Mouse (Mus musculus) G1E (cell line): ENCODE measurements around the gene Gtsf1. TPM values are rescaled to one million over a fixed set of nuclear protein-coding genes. Genes with fewer than 3 reads are reported as not detected.

ENCODE experiments used
- ATAC-seq: 2 replicates; pipeline ENCODE4 v1.8.0; 2016; ENCODE audit warnings: mild to moderate bottlenecking; ENCODE audit not compliant: insufficient number of reproducible peaks, poor library complexity, low FRiP score, severe bottlenecking; ENCODE audit errors: extremely low read depth
- DNase-seq: peaks from one replicate; pipeline ENCODE4 v3.0.0; 2012; ENCODE audit warnings: low spot score
- H3K27me3 ChIP-seq: 2 replicates; pipeline ENCODE4 v1.6.1; 2012; ENCODE audit warnings: mild to moderate bottlenecking, low read length, inconsistent platforms; ENCODE audit not compliant: insufficient read depth
- H3K36me3 ChIP-seq: replicated peaks from 2 replicates; pipeline ENCODE3; 2012; ENCODE audit warnings: mild to moderate bottlenecking, inconsistent platforms
- H3K4me1 ChIP-seq: 2 replicates; pipeline ENCODE4 v1.6.1; 2012; ENCODE audit warnings: low read depth, low read length, inconsistent platforms, mixed read lengths; ENCODE audit not compliant: insufficient read depth
- H3K4me3 ChIP-seq: 2 replicates; pipeline ENCODE4 v1.5.1; 2012; ENCODE audit warnings: low read depth, mild to moderate bottlenecking, inconsistent platforms, low read length, moderate library complexity, mixed read lengths
- H3K9me3 ChIP-seq: replicated peaks from 2 replicates; pipeline ENCODE4 v1.6.1; 2012; ENCODE audit warnings: inconsistent platforms
- CTCF ChIP-seq: IDR thresholded peaks from 2 replicates; pipeline ENCODE4 v1.5.1; 2012; ENCODE audit warnings: low read depth, low read length, inconsistent platforms, mixed read lengths
- GATA1 ChIP-seq: IDR thresholded peaks from 2 replicates; pipeline ENCODE4 v1.6.1; 2012; ENCODE audit warnings: borderline replicate concordance, low read length, inconsistent platforms, mixed read lengths
- GATA2 ChIP-seq: IDR thresholded peaks from 2 replicates; pipeline ENCODE4 v1.6.1; 2012; ENCODE audit warnings: low read depth, low read length, inconsistent platforms, borderline replicate concordance
- POLR2AphosphoS5 ChIP-seq: IDR thresholded peaks from 2 replicates; pipeline ENCODE4 v1.6.1; 2012; ENCODE audit warnings: low read depth, low read length, inconsistent platforms; ENCODE audit not compliant: insufficient replicate concordance
- TAL1 ChIP-seq: conservative IDR thresholded peaks from 2 replicates; pipeline ENCODE4 v1.6.1; 2012; ENCODE audit warnings: low read depth, low read length, inconsistent platforms, mixed read lengths
- polyA plus RNA-seq: library from polyadenylated mRNA; stranded (reverse); fragments of >175 nt; gene quantifications from 2 replicates; pipeline ENCODE4 v1.2.3, GENCODE M21; 2012
- total RNA-seq, 2 experiments: library from RNA; stranded (forward) in 1 of 2; stranded (reverse) in 1 of 2; fragments of 200-1000 nt in 1 of 2; fragments of >200 nt in 1 of 2; fragmentation: Nextera tagmentation in 1 of 2; gene quantifications; 2 replicates each; pipeline ENCODE4 v1.2.3; 2014 to 2017

Gtsf1 gene
- total and polyA plus RNA-seq, 3 experiments = not detected

- Histone ChIP-seq H3K9me3 (no peaks in the 10 kb centered on the region), H3K4me1 (no peaks in the 10 kb centered on the region), H3K36me3 (no peaks in the 10 kb centered on the region), H3K27me3 (peaks cover 65% of the 10 kb centered on the region), H3K4me3 (no peak overlapping the region)
- TF ChIP-seq TAL1 (no peak), GATA1 (no peak), GATA2 (no peak), CTCF (no peak), POLR2AphosphoS5 (no peak)
- ATAC-seq (no peak), DNase-seq (no peak)
These were observed 51.5 kb downstream of the Gtsf1 start for GRCm38 (mm10) chr15:103378665-103379356.

GRCm38 (mm10) chr15:103377752-103378664 lies 52.3 kb downstream of the Gtsf1 start:
- TF ChIP-seq CTCF (no peak), POLR2AphosphoS5 (no peak), GATA1 (no peak), GATA2 (no peak), TAL1 (no peak)
- H3K36me3 ChIP-seq = no peaks in the 10 kb centered on the region
- no peak for ATAC-seq
- H3K4me1 ChIP-seq = no peaks in the 10 kb centered on the region
- no peak for DNase-seq
- peaks cover 57% of the 10 kb centered on the region for H3K27me3 ChIP-seq
- no peaks in the 10 kb centered on the region for H3K9me3 ChIP-seq
- H3K4me3 ChIP-seq = no peak overlapping the region

- TF ChIP-seq GATA2 = no peak
- no peak for TF ChIP-seq CTCF
- TF ChIP-seq TAL1 = no peak
- no peak for TF ChIP-seq GATA1
- no peak for TF ChIP-seq POLR2AphosphoS5
- Histone ChIP-seq H3K27me3 (peaks cover 47% of the 10 kb centered on the region), H3K36me3 (no peaks in the 10 kb centered on the region), H3K4me1 (no peaks in the 10 kb centered on the region), H3K4me3 (no peak overlapping the region), H3K9me3 (no peaks in the 10 kb centered on the region)
- ATAC-seq (no peak), DNase-seq (no peak)
These were observed 53.4 kb downstream of the Gtsf1 start for GRCm38 (mm10) chr15:103376837-103377269.

GRCm38 (mm10) chr15:103375112-103375800 lies 55.0 kb downstream of the Gtsf1 start:
- Histone ChIP-seq H3K4me3 (no peak overlapping the region), H3K36me3 (no peaks in the 10 kb centered on the region), H3K4me1 (no peaks in the 10 kb centered on the region), H3K9me3 (no peaks in the 10 kb centered on the region), H3K27me3 (peaks cover 44% of the 10 kb centered on the region)
- TF ChIP-seq TAL1 (no peak), GATA2 (no peak)
- DNase-seq (no peak), ATAC-seq (no peak)

GRCm38 (mm10) chr15:103372461-103372860 lies 57.8 kb downstream of the Gtsf1 start:
- Histone ChIP-seq H3K36me3 (no peaks in the 10 kb centered on the region), H3K27me3 (peaks cover 49% of the 10 kb centered on the region), H3K4me1 (no peaks in the 10 kb centered on the region), H3K4me3 (no peak overlapping the region), H3K9me3 (no peaks in the 10 kb centered on the region)
- DNase-seq (no peak), ATAC-seq (no peak)
- TF ChIP-seq POLR2AphosphoS5 (no peak), GATA1 (no peak), GATA2 (no peak), CTCF (no peak), TAL1 (no peak)

- Histone ChIP-seq H3K27me3 (peaks cover 49% of the 10 kb centered on the region), H3K4me3 (no peak overlapping the region), H3K9me3 (no peaks in the 10 kb centered on the region), H3K4me1 (no peaks in the 10 kb centered on the region), H3K36me3 (no peaks in the 10 kb centered on the region)
- ATAC-seq (no peak), DNase-seq (no peak)
- TF ChIP-seq GATA1 (no peak), CTCF (no peak), POLR2AphosphoS5 (no peak), TAL1 (no peak), GATA2 (no peak)
These were observed 58.5 kb downstream of the Gtsf1 start for GRCm38 (mm10) chr15:103371741-103372140.
